Mouse (Mus musculus) limb, embryonic 11.5 days (tissue): ENCODE data around the gene Fpgs. TPM values are rescaled to one million over a fixed set of nuclear protein-coding genes. Genes with fewer than 3 reads are reported as not detected.

Source experiments
- ATAC-seq: fragments of 200-750 bp; cut with Nextera tagmentation; 2 replicates; pipeline ENCODE4 v1.8.0; 2017; ENCODE audit warnings: low read depth; ENCODE audit not compliant: insufficient number of reproducible peaks, low FRiP score, low TSS enrichment
- DNase-seq: peaks from one replicate; pipeline ENCODE4 v3.0.0-alpha.2; 2015; ENCODE audit warnings: low spot score
- H3K27ac ChIP-seq: fragments of 300-500 bp; sonication (generic); replicated peaks from 2 replicates; pipeline ENCODE4 v1.5.1; 2014; ENCODE audit warnings: low read depth, mild to moderate bottlenecking, low read length
- H3K27me3 ChIP-seq: fragments of 300-500 bp; sonication (generic); 2 replicates; pipeline ENCODE4 v1.6.1; 2014; ENCODE audit warnings: mild to moderate bottlenecking, low read length, mixed read lengths; ENCODE audit not compliant: control insufficient read depth, insufficient read depth
- H3K36me3 ChIP-seq: fragments of 300-500 bp; sonication (generic); 2 replicates; pipeline ENCODE4 v1.6.1; 2014; ENCODE audit warnings: mild to moderate bottlenecking, low read length, moderate library complexity, mixed read lengths; ENCODE audit not compliant: control insufficient read depth, insufficient read depth
- H3K4me1 ChIP-seq: fragments of 300-500 bp; sonication (generic); 2 replicates; pipeline ENCODE4 v1.6.1; 2014; ENCODE audit warnings: low read length, mixed read lengths; ENCODE audit not compliant: control insufficient read depth, insufficient read depth
- H3K4me2 ChIP-seq: fragments of 300-500 bp; sonication (generic); 2 replicates; pipeline ENCODE4 v1.6.1; 2014; ENCODE audit warnings: low read depth, mild to moderate bottlenecking, moderate library complexity; ENCODE audit not compliant: severe bottlenecking
- H3K4me3 ChIP-seq: fragments of 300-500 bp; sonication (generic); 2 replicates; pipeline ENCODE4 v1.5.1; 2014; ENCODE audit warnings: low read depth, low read length
- H3K9ac ChIP-seq: fragments of 300-500 bp; sonication (generic); 2 replicates; pipeline ENCODE4 v1.6.1; 2014; ENCODE audit warnings: mild to moderate bottlenecking, low read length
- H3K9me3 ChIP-seq: fragments of 300-500 bp; sonication (generic); 2 replicates; pipeline ENCODE4 v1.6.1; 2016; ENCODE audit warnings: low read length; ENCODE audit not compliant: control insufficient read depth
- WGBS: fragments of 180-500 bp; shearing (Covaris S2); extraction: QIAGEN DNeasy Blood & Tissue Kit; methylation state at CpG from one replicate; pipeline ENCODE4 v1.1.7; 2014; 5-methylcytosine and 5-hydroxymethylcytosine counted together
- polyA plus RNA-seq: library from polyadenylated mRNA; unstranded; fragments of >200 nt; fragmentation: Nextera tagmentation; extraction: Ambion mirVana; gene quantifications from 2 replicates; pipeline ENCODE4 v1.2.1, GENCODE M21; 2014

The Fpgs gene
- polyA plus RNA-seq, 1 experiment from 2014 or later: 22.1 TPM

DNA sequence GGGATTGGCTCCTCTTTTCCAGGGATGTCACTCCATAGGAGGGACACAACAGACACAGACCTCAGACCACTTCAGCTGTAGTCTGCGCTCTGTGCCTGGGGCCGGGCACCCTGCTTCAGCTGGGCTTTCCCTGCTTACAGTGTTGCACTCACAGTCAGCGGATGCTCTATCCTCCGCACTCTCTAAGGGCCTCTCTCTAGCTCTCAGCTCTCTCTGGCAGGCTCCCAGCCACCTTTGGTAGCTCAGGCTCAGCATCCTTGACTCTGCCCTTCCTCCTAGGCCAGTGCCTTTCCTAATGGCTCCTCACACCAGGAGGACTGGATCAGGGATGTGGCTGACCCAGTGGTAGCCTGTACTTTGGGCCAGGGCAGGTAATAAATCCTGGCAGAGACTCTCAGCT lies 28.0 kb upstream of the Fpgs start:
- H3K27ac ChIP-seq: peak overlapping the region; percentile 30; the same call in 1 of the 2 replicates
- no peaks in the 10 kb centered on the region for H3K9me3 ChIP-seq
- DNase-seq: no peak
- ATAC-seq: no peak
- H3K4me2 ChIP-seq: no peak overlapping the region
- H3K4me3 ChIP-seq: no peak overlapping the region
- no peaks in the 10 kb centered on the region for H3K27me3 ChIP-seq
- H3K4me1 ChIP-seq: peaks cover 27% of the 10 kb centered on the region
- H3K36me3 ChIP-seq: no peaks in the 10 kb centered on the region
- WGBS: 72% methylated on average over 4 of the region's 4 CpGs
- H3K9ac ChIP-seq: no peak overlapping the region

DNA sequence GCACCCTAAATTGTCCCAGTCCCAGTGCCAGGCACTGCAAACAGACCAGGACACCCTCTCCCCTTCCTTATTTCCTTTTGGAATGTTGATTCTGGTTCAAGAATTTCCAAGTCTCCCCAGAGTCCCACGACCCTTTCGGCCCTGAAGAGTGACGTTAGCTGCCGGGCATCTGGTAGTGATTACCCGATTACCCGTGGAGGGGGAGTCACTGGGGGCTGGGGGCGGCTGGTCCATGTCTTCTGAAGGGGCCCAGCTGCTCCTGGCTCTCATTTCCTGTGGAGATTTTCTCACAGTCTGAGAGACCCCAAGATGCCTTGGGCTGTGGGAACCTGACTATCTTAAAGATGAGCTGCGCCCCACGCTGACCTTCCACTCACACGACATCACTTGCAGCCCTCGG lies 26.9 kb upstream of the Fpgs start:
- Histone ChIP-seq H3K9me3 (no peaks in the 10 kb centered on the region), H3K36me3 (no peaks in the 10 kb centered on the region), H3K27me3 (no peaks in the 10 kb centered on the region), H3K9ac (no peak overlapping the region), H3K4me3 (no peak overlapping the region), H3K27ac (peak overlapping the region; percentile 36; the same call in 1 of the 2 replicates), H3K4me2 (peak overlapping the region; percentile 29; the same call in 1 of the 2 replicates), H3K4me1 (peaks cover 27% of the 10 kb centered on the region)
- peak; percentile 84 for DNase-seq
- peak; percentile 48; the same call in 1 of the 2 replicates for ATAC-seq
- 8% methylated on average over 11 of the region's 11 CpGs for whole genome bisulfite sequencing

DNA sequence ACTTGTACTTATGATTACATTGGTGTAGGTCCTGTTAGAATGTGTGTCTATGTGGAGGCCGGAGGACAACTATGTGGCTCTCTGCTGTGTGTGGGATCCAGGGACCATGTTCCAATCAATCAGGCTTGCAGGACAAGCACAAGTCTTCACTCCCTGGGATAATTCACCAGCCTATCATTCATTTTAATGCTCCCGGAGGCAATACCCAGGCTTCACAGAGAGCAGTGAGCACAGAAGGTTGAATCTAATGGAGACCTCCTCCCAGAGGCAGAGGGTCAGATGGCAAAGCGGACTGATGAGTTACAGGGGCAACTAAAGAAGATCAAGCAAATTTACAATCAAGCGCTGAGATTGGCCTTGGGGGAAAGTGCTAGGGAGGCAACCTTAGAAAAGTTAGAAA lies 25.6 kb upstream of the Fpgs start:
- Histone ChIP-seq H3K36me3 (no peaks in the 10 kb centered on the region), H3K4me1 (peaks cover 24% of the 10 kb centered on the region), H3K27me3 (no peaks in the 10 kb centered on the region), H3K27ac (no peak overlapping the region; the same call in 1 of the 2 replicates), H3K9me3 (no peaks in the 10 kb centered on the region), H3K4me3 (no peak overlapping the region), H3K4me2 (no peak overlapping the region), H3K9ac (no peak overlapping the region)
- ATAC-seq: no peak
- no peak for DNase-seq
- 40% methylated on average over 4 of the region's 4 CpGs for WGBS

DNA sequence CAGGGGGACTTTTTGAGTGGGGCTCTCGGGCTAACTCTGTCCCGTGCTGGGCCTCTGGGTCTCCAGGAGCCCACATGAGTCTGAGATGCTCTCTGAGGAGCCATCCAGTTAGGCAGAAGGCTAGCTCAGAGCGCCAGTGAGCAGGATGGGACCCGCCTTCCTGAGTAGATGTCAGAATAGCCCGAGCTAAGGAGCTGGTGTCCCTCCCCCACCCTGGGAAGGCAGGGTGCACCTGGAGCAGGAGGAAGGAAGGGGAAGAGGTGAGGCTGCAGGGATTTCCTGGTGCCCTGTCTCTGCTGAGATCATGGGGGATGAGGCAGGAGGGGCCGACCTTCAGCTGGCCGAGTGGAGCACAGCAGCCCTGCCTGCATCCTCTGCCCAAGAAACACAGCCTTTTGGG lies 24.5 kb upstream of the Fpgs start:
- Histone ChIP-seq H3K27ac (no peak overlapping the region), H3K9me3 (no peaks in the 10 kb centered on the region), H3K4me1 (peaks cover 24% of the 10 kb centered on the region), H3K4me2 (peak overlapping the region; percentile 24), H3K27me3 (no peaks in the 10 kb centered on the region), H3K9ac (no peak overlapping the region), H3K4me3 (no peak overlapping the region; the same call in 1 of the 2 replicates), H3K36me3 (no peaks in the 10 kb centered on the region)
- ATAC-seq: no peak
- 56% methylated on average over 7 of the region's 7 CpGs for WGBS
- no peak for DNase-seq

DNA sequence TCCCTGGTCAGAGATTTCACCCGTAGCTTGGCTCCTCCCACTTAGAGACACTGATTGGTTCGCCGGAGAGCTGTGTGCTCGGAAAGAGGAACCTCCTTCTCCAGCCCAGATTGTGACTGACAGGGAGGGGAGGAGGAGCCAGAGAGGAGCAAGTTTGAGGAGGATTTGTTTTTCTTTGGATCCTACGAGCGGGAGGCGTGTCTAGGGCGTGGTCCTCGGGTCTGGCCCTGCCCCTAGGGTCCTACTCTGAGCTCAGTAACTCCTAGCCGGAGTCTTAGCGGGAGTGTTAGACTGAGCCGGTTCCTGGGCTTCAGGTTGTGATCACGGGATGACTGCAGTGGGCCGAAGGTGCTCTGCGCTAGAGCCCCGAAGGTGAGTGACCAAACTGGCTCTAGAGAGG lies 23.5 kb upstream of the Fpgs start:
- no peaks in the 10 kb centered on the region for H3K36me3 ChIP-seq
- no peak overlapping the region; the same call in 1 of the 2 replicates for H3K9ac ChIP-seq
- peaks cover 24% of the 10 kb centered on the region for H3K4me1 ChIP-seq
- DNase-seq: peak; percentile 93
- H3K9me3 ChIP-seq: no peaks in the 10 kb centered on the region
- under 1% methylated on average over 16 of the region's 16 CpGs for WGBS
- H3K4me3 ChIP-seq: peak overlapping the region; percentile 29
- H3K4me2 ChIP-seq: peak overlapping the region; percentile 43
- H3K27ac ChIP-seq: no peak overlapping the region
- peak; percentile 89 for ATAC-seq
- H3K27me3 ChIP-seq: no peaks in the 10 kb centered on the region

DNA sequence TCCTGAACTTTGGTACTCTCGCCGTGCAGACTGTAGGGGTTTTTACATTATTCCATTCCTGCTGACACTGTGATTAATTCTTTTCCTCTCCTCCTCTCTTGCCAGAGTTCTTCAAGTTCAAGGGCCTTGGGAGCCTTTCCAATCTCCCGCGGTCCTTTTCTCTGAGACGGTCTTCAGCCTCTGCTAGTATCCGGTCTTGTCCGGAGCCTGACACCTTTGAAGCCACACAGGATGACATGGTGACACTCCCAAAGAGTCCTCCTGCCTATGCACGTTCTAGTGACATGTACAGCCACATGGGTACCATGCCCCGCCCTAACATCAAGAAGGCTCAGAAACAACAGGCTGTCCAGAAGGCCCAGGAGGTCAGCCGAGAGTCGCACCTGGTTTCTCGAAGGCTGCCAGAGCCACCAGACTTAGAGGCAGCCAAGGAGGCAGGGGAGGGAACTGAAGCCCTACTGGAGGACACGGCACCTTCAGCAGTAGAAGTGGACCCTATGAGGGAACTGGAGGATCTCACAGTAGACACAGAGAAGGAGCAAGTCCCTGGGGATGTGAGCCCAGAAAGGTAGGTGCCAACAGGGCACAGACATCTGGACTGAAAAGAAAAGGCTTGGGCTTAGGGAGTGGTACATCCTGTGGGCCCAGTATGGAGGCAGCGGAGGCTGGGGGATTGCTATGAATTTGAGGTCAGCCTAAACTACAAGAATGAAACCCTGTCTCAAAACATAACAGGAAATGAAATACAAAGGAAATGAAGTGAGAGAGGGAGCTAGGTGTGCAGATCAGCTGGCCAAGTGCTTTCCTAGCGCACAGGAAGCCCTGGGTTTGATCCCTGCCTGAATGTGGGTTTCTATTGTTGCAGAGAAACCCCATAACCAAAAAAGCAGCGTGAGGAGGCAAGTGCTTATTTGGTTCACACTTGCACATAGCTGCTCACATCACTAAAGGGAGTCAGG lies 21.2 kb upstream of the Fpgs start:
- Histone ChIP-seq H3K27me3 (no peaks in the 10 kb centered on the region), H3K9me3 (no peaks in the 10 kb centered on the region), H3K4me1 (peaks cover 12% of the 10 kb centered on the region), H3K9ac (no peak overlapping the region), H3K4me3 (no peak overlapping the region), H3K36me3 (no peaks in the 10 kb centered on the region), H3K4me2 (no peak overlapping the region), H3K27ac (no peak overlapping the region)
- 79% methylated on average over 16 of the region's 16 CpGs for WGBS
- ATAC-seq (no peak), DNase-seq (no peak)

DNA sequence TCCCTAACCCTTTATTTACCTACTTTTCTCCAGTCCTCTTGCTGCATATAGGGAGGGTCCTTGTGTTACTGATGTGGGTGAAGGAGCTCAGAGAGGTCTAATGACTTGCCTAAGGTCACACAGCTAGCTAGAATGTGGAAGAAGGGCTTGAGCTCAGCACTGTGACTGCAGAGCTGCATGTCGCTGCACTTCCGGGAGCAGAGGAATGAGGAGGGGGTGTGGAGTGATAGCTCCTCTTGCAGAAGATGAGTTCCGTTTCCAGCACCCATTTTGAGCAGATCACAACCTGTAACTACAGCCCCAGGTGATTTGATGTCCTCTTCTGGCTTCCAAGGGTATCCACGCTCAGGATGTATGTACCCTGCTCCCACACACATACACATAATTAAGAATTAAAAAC lies 20.2 kb upstream of the Fpgs start:
- Histone ChIP-seq H3K27me3 (no peaks in the 10 kb centered on the region), H3K4me1 (peaks cover 9% of the 10 kb centered on the region; the same call in 1 of the 2 replicates), H3K9me3 (no peaks in the 10 kb centered on the region), H3K4me2 (no peak overlapping the region), H3K4me3 (no peak overlapping the region), H3K36me3 (no peaks in the 10 kb centered on the region), H3K27ac (no peak overlapping the region), H3K9ac (no peak overlapping the region)
- DNase-seq (no peak), ATAC-seq (no peak)
- WGBS: 73% methylated on average over 4 of the region's 4 CpGs

DNA sequence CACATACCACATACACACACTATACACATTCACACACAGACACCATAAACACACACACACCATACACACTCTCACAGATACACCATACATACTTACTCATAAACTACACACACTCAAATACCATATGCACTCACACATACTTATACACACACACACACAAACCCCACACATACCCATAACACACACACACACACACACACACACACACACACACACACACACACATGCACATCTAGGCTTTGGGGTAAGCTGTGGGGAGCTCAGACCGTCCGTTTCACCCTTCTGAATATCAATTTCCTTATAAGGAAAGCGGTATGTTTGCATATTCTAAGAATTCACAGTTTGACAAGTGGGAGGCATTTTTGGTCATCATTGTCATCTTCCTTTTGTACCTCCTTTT lies 18.6 kb upstream of the Fpgs start:
- no peaks in the 10 kb centered on the region for H3K9me3 ChIP-seq
- H3K27me3 ChIP-seq: no peaks in the 10 kb centered on the region
- H3K4me2 ChIP-seq: no peak overlapping the region
- no peak overlapping the region for H3K4me3 ChIP-seq
- no peaks in the 10 kb centered on the region for H3K36me3 ChIP-seq
- H3K4me1 ChIP-seq: peaks cover 5% of the 10 kb centered on the region; the same call in 1 of the 2 replicates
- no peak overlapping the region for H3K27ac ChIP-seq
- WGBS: 83% methylated on average over 3 of the region's 3 CpGs
- no peak for ATAC-seq
- DNase-seq: no peak
- H3K9ac ChIP-seq: no peak overlapping the region
